Mouse (Mus musculus) left cerebral cortex, postnatal 36 days (tissue): ENCODE results near the gene Sde2. TPM values are rescaled to one million over a fixed set of nuclear protein-coding genes. Genes with fewer than 3 reads are reported as not detected.
A peak's percentile ranks its signal among the peaks of the same experiment; 100 is the strongest.

Experiments used
- DNase-seq, 2 experiments: peaks; one replicate each; pipeline ENCODE4 v3.0.0; 2021 to 2022; ENCODE audit warnings: low spot score in 2 of 2, mixed read lengths in 1 of 2
- intact Hi-C: fragments of 180-260 bp; cut with DNase I; formaldehyde crosslinking; loops from one replicate; pipeline ENCODE4 v1.15.1; 2025
- total RNA-seq, 2 experiments: library from RNA; stranded (reverse); gene quantifications; 2 replicates each; pipeline ENCODE4 v1.2.3; 2021

Gene Sde2
- 10 to 100 TPM; 20.3 to 21.9 TPM for total RNA-seq

DNA sequence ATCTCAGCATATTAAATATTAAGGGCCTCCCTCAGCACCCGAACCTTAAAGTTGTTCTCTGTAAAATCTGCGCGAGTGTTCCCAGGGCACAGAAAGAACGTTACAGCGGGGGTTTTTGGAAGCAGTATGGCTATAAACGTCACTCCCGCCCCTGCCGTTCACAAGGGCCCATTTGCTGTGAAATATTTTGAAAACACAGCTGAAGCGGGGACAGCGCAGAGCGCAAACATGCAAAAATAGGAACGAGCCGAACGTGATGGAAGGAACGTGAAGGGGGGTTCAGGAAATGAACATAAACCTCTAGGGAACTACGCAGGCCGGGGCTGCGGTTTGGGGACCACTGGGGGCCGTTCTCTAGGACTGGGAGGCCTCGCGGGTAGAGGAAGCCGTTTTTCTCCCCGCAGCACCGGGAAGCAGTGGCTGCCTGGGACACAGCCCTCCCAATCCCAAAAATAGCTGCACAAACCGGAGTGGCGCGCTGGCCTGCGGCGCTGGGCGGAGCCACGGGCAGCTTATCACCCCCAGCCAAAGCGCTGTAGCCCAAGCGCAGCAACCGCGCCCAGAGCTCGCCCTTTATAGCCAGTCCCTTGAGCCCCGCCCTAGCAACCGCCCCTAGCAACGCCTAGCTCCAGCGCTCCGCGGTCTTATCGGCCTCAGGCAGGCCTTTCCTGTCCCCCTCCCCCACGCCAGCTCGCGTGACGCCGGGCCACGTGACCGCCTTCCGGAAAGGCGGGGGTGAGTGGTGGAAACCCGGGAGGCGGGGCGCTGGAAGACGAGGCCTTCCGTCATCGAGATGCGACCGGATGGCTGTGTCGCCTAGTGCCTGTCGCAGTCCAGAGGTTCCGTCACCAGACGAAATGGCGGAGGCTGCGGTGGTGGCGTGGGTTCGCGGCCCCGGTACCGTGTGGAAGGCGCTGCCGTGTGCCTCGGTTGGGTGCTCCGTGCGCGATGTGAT, at the start of gene Sde2:
Sde2 (plus strand) TSS at position 812 of the 955 bp plus-strand sequence.
- intact Hi-C loops = loop anchor here (1.0 kb wide), 1 partner anchor 37 kb away; the partner anchor contains the start of gene H3f3a
- DNase-seq = peak; percentile 100

DNA sequence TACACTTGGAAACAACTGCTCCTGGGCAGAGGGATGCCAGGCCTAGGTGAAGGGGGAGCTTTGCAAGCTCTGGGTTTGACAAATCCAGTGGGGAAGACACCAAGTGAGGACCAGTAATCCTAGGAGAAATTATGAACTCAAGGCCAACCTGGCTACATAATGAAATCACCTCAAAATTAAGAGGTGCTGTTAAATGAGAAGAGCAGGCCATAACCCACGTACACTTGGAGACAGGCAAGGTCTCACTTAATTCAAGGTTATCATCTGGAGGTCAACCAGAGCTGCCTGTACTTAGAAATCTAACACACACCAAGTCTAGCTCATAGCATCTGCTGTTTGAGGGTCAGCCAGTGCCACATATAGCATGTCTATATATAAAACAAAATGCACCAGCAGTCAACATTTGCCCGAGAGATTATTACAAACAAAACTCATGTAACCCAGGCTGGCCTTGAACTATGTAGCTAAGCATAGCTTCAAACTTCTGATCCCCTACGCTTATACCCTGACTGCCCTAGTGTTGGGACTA, 49.4 kb upstream of the Sde2 start:
- DNase-seq = no peak
- intact Hi-C loops = no loop called here

DNA sequence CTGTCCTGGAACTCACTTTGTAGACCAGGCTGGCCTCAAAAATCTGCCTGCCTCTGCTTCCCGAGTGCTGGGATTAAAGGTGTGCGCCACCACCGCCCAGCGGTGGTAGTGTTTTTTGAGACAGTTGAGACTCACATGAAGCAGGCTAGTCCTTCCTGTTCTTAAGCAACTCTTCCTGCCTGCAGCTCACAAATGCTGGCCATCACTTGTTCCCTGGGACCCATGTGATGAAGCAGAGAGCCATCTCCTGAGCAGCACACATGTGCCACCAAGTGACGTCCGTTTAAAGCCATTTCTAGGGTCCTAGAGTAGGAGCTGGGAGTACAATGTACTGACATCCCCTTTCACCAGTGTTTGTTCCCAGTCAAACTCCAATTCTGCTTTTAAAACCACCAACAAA, 47.0 kb upstream of the Sde2 start:
- intact Hi-C loops = no loop called here
- no peak for DNase-seq

DNA sequence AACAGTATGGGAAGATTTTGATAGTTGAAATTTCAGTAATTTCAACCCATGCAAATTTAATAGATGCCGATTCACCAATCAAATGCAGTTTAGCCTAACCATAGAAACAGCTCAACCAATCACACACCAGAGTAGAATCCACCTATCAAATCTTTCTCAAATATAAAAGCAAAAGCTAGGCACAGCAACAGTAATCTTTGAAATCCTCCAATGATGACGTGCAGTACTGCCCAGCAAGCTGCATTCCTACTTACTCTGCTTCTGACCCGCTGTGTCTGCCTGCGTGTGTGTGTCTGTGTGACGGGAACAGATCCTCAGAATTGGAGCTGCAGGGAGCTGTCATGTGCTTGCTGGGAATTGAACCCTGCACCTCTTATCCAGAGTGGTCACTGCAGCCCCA, 42.1 kb upstream of the Sde2 start:
- intact Hi-C loops = no loop called here
- DNase-seq = no peak

DNA sequence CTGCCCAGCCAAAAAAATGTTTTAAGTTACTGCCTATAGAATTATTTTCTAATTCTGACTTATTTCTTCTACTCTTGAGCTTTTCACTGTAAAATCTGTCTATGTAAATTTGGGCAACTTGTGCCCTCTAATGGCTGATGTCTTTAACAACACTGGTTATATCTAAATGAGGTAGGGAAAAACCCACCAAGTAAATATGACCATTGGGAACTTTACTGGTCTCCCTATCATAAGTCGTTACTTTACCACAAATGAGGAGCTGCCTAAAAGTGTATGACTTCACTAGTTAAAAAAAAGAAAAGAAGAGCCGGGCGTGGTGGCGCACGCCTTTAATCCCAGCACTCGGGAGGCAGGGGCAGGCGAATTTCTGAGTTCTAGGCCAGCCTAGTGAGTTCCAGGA, 40.0 kb upstream of the Sde2 start:
- intact Hi-C loops = loop anchor here (5.0 kb wide), 1 partner anchor 34 kb away; no protein-coding TSS in a partner anchor
- no peak for DNase-seq

DNA sequence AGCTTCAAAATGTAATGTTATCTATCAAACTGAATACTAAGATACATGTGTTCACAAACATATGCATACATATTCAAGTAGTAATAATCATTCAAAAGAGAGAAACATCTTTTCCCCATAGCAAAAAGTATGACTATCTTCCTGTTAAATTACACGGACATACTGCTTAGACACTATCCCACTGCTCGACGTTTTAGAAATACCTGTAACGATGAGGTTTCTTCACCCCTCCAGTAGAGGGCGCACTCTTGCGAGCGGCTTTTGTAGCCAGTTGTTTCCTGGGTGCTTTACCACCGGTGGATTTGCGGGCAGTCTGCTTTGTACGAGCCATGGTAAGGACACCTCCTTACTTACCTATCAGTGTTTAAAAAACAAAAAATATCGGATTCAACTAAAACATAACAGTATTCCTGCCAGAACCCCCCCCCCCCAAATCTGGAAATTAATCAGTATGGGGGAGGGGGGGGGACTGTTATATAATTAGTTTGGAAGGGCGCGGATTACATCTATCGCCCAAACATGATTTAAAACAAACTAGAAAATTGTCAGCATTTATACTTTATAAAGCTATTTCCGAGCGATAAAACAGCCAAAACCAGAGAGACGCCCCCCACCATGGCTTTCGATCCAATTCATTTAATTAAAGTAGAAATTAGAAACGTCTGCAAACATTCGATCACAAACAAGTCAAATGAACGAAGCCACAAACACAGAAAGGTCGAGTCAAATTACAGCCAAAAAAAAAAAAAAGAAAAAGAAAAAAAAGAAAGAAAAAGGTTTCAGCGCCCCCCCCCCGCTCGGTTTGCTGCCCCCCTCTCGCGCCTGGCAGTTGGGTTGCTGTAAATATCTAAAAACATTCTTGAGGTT, 39.1 kb upstream of the Sde2 start:
- DNase-seq = peak in 1 of 2 experiments; percentile 16
- intact Hi-C loops = loop anchor here (5.0 kb wide), 1 partner anchor 35 kb away; no protein-coding TSS in a partner anchor

DNA sequence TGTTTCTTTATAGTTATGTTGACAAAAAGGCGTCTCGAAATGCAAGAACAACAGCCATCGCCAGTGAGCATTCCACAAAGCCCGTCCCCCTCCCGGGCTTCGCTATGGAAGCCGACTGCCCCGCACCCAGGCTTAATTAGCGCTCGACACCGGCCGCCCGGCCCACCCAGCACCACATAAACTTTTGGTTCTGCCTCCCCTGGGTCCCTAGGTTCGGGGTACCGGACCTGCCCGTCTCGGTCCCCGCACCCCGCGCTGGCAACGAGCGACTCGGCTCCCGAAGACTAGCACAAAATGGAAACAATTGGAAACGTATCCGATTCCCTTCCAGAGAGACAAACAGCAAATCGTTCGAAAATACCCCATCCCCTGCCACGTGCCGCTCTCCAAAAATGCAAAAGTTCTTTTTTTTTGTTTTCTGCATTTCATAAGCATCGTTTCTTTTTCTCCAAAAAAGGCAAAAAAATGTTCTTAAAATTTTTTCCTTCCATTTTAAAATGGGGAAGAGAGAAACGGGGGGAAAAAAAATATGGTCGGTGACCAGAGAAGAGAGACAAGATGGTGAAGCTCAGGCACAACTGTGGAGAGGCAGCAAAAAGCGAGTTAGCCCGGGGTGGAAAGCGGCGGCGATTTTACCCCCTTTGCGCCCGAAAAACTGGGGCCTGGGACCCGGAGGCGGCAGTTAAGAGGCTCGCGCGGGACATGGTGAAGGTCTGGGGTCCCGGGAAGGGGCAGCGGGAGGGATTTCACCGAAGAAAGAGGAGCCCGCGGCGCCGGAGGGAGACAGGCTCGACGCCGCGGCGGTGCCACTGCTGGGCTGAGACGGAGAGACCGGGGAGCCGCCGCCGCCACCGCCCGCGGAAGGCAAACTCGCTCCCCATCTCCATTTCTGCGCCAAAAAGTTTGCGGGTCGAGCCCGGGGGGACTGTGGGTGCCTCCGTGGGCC, 38.2 kb upstream of the Sde2 start:
- peak; percentile 54 to 56 for DNase-seq
- intact Hi-C loops = loop anchor here (1.0 to 5.0 kb wide), 2 partner anchors 35 to 38 kb away; no protein-coding TSS in a partner anchor

DNA sequence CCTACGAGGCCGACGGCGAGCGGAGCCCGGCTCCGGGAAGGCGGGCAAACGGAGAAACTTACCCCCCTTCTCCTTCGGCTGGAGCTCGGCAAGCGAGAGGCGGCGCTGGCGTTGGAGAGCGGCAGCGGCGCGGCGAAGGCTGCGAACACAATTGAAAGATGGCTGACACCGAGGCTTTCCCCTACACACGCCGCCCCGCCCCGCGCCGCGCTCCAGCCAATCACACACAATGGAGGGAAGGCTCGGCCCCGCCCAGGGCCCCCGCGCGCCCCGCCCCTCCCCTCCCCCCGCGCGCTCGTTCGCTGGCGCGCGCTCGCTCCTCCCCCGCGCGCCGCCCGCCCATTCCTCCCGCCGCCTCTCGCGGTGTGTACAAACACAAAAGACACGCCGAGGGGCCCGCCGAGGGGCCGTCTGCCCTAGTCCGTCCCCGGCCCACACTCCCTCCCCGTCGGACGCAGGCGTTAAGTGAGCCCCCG, 37.5 kb upstream of the Sde2 start:
- intact Hi-C loops = loop anchor here (1.0 to 5.0 kb wide), 2 partner anchors 36 to 37 kb away; no protein-coding TSS in a partner anchor
- DNase-seq = peak; percentile 95 to 96

DNA sequence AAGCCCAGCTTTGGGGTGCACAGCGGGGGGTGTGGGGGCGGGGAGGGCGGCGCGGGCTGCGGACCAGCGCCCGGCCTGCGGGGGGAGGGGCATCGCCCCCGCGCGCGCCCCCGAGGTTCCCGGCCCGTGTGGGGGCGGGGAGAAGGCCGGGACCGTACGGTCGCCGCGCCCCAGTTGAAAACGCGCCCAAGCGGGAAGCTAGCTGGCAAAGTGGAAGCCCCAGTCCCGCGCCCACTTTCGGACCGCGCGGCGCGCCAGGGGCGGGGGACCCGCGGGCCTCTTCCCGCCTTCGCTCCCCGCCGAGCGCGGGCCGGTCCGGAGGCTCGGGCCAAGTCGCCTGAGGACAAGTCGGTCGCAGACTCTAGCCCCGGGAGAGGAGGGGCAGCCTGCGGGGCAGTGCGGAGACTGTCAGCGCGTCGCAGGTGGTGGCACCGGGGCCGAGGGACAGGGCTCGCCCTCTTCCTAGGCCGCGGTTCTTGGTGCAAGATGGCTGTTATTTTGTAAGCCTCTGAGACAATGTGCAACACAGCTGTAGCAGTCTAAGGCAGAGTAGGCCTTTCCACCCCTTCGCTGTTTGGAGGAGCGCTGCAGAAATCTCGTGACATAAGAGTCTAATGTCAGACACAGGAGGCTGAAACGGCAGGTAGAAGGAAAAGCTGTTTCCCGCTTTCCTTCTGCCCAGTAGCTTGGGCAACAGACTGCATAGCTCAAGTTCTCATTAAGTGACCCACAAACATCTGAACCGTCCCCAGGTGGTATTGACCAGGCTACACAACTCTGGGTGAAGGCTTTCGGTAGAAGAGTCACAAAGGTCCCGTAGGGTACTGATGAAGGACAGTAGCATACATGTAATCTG, 36.8 kb upstream of the Sde2 start, which contains the start of gene H3f3a:
H3f3a (minus strand) TSS at position 59 of the 856 bp plus-strand sequence.
- no peak for DNase-seq
- intact Hi-C loops = loop anchor here (1.0 to 5.0 kb wide), 2 partner anchors 36 to 37 kb away; no protein-coding TSS in a partner anchor

DNA sequence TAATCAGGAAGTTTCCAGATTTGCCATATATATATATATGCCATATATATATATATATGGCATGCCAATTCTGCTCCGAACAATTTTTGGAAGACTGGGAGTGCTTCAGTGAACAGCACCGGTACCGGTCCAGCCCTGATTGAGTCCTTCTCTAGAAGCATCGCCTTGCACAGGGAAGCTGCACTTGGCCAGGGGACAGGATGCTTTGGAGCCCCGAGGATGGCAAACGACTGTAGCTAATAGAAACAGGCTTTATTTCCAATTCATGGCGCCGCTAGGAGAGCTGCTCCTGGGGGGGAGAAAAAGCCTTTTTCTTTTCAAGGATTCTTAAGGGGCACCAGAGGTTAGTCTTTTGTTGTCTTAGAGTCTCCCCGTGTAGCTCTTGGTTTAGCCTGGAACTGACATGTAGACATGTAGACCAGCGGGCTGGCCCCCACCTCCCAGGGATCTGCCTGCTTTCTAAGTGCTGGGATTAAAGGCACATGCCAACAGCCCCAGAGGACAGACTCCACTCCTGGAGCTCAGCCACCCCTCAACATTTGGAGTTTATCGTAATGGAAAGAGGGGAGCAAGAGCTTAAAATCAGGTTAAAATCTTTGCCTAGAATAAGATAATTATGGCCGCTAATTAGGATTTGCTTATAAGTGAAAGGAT, 35.4 kb upstream of the Sde2 start:
- intact Hi-C loops = no loop called here
- no peak for DNase-seq

DNA sequence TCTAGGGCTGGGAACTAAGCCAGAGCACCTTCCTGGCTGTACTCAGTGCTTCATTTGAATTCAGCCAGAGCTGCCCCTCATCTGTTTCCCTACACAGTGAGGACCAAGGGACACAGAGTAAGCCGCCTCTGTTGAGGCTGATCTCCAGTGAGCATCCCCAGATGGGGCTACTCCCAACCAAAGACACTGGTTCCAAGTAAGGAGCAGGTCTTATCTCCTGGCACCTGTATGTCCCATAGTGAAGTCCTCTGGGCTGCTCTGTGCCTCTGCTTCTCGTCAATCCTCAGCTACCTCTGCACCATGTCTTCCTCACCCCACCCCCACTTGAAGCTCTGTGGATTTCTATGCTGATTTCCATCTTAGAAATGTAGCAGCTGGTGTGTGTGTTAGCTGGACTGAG, 32.9 kb upstream of the Sde2 start:
- intact Hi-C loops = no loop called here

DNA sequence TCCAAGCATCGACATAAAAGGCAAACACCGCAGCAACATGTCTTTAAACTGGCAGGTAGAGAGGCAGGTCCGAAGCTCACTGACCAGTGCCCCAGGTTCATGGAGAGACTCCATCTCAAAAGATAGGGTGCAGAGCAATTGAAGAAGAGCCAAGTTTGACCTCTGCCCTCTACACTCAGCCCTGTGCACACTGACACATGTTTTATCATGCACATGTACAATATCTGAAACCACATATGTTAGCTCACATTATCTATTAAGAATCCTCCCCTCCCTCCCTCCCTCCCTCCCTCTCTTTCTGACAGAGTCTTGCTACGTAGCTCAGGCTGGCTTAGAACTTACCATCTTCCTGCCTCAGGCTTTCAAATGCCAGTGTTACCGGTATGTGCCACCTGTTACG, 29.8 kb upstream of the Sde2 start:
- DNase-seq = no peak
- intact Hi-C loops = no loop called here

More for the DNA sequence above, 32.9 kb upstream of the Sde2 start:
- DNase-seq = no peak

DNA sequence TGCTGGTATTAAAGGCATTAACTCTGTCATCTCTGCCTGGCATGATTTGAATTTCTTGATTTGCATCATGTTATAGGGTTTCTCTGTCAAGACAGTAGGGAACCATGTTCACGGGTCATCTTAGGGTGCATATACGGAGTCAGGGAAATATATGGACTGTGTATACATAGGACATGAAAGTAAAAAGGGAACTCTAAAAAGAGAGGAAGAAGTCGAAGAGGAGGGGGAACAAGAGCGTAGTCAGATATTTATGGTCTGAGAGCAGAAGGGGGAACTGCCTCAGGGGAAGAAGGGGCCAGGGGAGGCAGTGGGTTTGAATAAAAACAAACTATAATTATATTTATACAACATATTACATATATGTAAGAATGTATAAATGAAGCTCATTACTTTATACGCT, 28.7 kb upstream of the Sde2 start:
- intact Hi-C loops = no loop called here
- no peak for DNase-seq

DNA sequence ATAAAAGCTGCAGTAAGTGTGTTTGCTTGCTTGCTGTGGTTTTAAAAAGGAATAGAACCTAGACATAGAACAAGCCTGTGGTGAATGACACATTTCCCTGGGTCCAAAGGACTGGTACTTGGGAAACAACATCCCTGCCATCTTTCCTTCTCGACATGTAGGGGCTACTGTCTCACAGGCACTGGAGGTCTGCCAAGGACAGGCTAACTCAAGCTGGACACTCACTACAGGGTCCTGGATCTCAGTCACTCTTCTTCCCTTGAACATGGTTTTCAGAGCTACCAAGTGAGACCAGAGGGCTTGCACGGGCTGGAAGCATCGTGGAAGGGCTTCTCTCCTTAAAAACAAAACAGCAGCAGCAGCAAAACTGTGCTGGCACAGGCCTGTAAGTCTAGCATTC, 27.2 kb upstream of the Sde2 start:
- intact Hi-C loops = no loop called here
- no peak for DNase-seq

DNA sequence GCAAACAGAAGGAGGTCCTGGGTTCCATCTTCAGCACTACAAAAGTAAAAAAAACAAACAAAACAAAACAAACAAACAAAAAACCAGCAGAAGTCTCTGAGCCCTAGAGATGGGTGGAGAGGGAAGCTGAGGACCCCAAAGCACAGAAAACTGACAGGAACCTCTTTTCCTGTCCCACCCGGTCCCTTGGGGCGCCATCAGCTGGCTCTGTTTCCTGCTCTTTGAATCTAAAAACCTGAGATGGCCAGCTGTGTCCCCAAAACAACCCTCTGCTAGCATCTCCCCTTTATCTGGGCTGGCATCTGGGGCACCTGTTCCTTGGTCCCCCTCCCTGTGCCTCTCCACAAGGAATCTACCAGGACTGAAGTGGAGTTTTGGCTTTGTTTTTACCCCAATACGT, 26.2 kb upstream of the Sde2 start:
- intact Hi-C loops = no loop called here
- no peak for DNase-seq

DNA sequence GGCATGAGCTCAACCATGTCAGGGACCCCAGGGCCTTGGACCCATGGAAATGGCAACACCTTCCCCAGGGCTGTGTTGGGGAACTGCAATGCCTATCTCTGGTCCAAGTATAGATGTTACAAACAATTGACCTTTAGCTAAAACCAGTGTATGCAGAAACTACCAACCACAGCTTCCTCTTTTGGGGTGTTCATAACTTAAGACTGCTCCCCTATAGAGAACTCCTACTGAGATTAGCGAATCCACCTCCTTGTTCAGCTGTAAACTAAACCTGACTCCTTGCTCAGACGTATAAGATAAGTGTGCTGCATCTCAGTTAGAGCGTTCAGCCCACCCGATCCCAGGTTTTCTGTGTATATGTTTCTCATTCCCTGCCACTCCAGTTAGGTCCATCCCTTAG, 24.3 kb upstream of the Sde2 start:
- DNase-seq = no peak
- intact Hi-C loops = no loop called here

DNA sequence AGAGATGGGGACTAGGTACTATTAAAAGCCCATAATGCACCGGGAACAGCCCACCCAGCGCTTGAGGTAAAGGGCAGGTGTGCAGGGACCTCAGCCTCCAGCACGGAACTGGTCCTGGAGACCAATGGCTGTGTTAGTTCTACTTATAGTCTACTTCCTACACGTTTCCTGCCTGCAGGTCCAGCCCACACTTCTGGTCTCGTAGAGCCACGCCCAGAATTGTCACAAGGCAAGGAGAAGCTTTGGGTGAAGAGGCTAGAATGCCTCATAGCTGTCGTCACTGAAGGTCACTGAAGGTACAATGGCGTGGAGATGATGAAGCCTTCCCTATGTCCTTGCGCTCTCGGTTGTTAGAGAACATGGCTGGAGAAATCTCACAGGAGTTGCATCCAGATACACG, 21.2 kb upstream of the Sde2 start:
- intact Hi-C loops = no loop called here
- no peak for DNase-seq
